Mouse (Mus musculus) liver, adult 2 months (tissue): ENCODE measurements around the gene Clec16a. TPM values are rescaled to one million over a fixed set of nuclear protein-coding genes. Genes with fewer than 3 reads are reported as not detected.

Source experiments
- DNase-seq: peaks from one replicate; pipeline ENCODE4 v3.0.0-alpha.2; 2011; ENCODE audit warnings: low read depth, low spot score; ENCODE audit errors: extremely low read depth
- H3K27ac ChIP-seq: fragments of 200-500 bp; replicated peaks from 2 replicates; pipeline ENCODE4 v1.5.1; 2012; ENCODE audit warnings: low read depth, mild to moderate bottlenecking, control low read depth, inconsistent platforms, low read length; ENCODE audit not compliant: insufficient read depth
- H3K27me3 ChIP-seq: fragments of 200-500 bp; 2 replicates; pipeline ENCODE4 v1.6.1; 2012; ENCODE audit warnings: mild to moderate bottlenecking, moderate library complexity, low read length, inconsistent platforms; ENCODE audit not compliant: control insufficient read depth, insufficient read depth
- H3K36me3 ChIP-seq: fragments of 200-500 bp; 2 replicates; pipeline ENCODE4 v1.6.1; 2012; ENCODE audit warnings: low read length, inconsistent platforms; ENCODE audit not compliant: control insufficient read depth, insufficient read depth
- H3K4me1 ChIP-seq: fragments of 200-500 bp; 2 replicates; pipeline ENCODE4 v1.6.1; 2011; ENCODE audit warnings: low read length; ENCODE audit not compliant: control insufficient read depth, insufficient read depth
- H3K4me3 ChIP-seq: fragments of 200-500 bp; 2 replicates; pipeline ENCODE4 v1.5.1; 2011; ENCODE audit warnings: low read depth, mild to moderate bottlenecking, control low read depth, low read length, moderate library complexity; ENCODE audit not compliant: insufficient read depth
- H3K79me2 ChIP-seq: fragments of 200-500 bp; 2 replicates; pipeline ENCODE4 v1.6.1; 2012; ENCODE audit warnings: inconsistent platforms, mild to moderate bottlenecking, low read length, moderate library complexity; ENCODE audit not compliant: control insufficient read depth, insufficient read depth
- H3K9ac ChIP-seq: fragments of 200-500 bp; 2 replicates; pipeline ENCODE4 v1.6.1; 2012; ENCODE audit warnings: low read depth, mild to moderate bottlenecking, control low read depth, inconsistent platforms, low read length
- CTCF ChIP-seq: fragments of 200-500 bp; IDR thresholded peaks from 2 replicates; pipeline ENCODE4 v1.5.1; 2011; ENCODE audit warnings: low read depth, low read length, control low read depth
- POLR2A ChIP-seq: fragments of 200-500 bp; IDR thresholded peaks from 2 replicates; pipeline ENCODE4 v1.6.1; 2011; ENCODE audit warnings: low read length, control low read depth; ENCODE audit not compliant: insufficient read depth; ENCODE audit errors: extremely low read depth
- WGBS: fragments of 180-500 bp; shearing (Covaris S2); methylation state at CpG from one replicate; pipeline ENCODE4 v1.1.7; 2018; 5-methylcytosine and 5-hydroxymethylcytosine counted together
- polyA plus RNA-seq: library from polyadenylated mRNA; depleted of rRNA; stranded (reverse); fragments of >200 nt; gene quantifications from 2 replicates; pipeline ENCODE4 v1.2.3, GENCODE M21; 2012
- total RNA-seq: library from RNA; depleted of rRNA; stranded (reverse); fragments of >200 nt; gene quantifications from 2 replicates; pipeline ENCODE4 v1.2.3, GENCODE M21; 2014

Clec16a gene
- total and polyA plus RNA-seq, 2 experiments: 9.8 to 11.6 TPM

- TF ChIP-seq CTCF (no peak), POLR2A (no peak)
- Histone ChIP-seq H3K9ac (no peak overlapping the region), H3K36me3 (no peaks in the 10 kb centered on the region), H3K4me1 (no peaks in the 10 kb centered on the region), H3K27me3 (no peaks in the 10 kb centered on the region), H3K4me3 (no peak overlapping the region), H3K27ac (no peak overlapping the region), H3K79me2 (no peaks in the 10 kb centered on the region)
- 93% methylated on average over 1 of the region's 1 CpGs for WGBS
- DNase-seq: no peak
Measured at GRCm38 (mm10) chr16:10705396-10705795, 160.3 kb downstream of the Clec16a start.

DNA sequence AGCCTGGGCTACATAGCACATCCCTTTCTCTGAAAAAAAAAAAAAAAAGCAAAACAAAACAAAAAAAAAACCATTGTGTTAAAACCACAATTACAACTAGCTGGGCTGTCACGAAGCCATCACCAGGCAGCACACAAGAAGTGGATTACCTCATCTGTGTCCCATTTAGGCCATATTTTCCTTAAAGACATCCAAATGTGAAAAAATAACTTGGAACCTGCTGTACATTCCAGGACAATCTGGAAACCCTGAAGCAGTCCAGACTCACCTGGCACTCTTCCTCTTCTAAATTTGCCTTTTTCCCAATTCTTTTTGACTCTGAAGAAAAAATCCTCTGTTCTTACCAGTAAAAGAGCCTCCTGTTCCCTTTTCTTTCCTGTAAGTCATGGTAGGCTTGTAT is 166.4 kb downstream of the Clec16a start:
- Histone ChIP-seq H3K79me2 (no peaks in the 10 kb centered on the region), H3K36me3 (no peaks in the 10 kb centered on the region), H3K4me1 (peaks cover 6% of the 10 kb centered on the region), H3K9ac (no peak overlapping the region), H3K27me3 (no peaks in the 10 kb centered on the region), H3K4me3 (no peak overlapping the region), H3K27ac (no peak overlapping the region)
- DNase-seq: no peak
- TF ChIP-seq POLR2A (no peak), CTCF (no peak)
- WGBS: 96% methylated on average over 1 of the region's 1 CpGs

- 50% methylated on average over 2 of the region's 2 CpGs for WGBS
- Histone ChIP-seq H3K9ac (no peak overlapping the region), H3K4me3 (no peak overlapping the region), H3K4me1 (peaks cover 6% of the 10 kb centered on the region), H3K27ac (no peak overlapping the region), H3K36me3 (no peaks in the 10 kb centered on the region), H3K27me3 (no peaks in the 10 kb centered on the region), H3K79me2 (no peaks in the 10 kb centered on the region)
- DNase-seq: no peak
- TF ChIP-seq POLR2A (no peak), CTCF (no peak)
Measured at GRCm38 (mm10) chr16:10713041-10713440, 167.9 kb downstream of the Clec16a start.

DNA sequence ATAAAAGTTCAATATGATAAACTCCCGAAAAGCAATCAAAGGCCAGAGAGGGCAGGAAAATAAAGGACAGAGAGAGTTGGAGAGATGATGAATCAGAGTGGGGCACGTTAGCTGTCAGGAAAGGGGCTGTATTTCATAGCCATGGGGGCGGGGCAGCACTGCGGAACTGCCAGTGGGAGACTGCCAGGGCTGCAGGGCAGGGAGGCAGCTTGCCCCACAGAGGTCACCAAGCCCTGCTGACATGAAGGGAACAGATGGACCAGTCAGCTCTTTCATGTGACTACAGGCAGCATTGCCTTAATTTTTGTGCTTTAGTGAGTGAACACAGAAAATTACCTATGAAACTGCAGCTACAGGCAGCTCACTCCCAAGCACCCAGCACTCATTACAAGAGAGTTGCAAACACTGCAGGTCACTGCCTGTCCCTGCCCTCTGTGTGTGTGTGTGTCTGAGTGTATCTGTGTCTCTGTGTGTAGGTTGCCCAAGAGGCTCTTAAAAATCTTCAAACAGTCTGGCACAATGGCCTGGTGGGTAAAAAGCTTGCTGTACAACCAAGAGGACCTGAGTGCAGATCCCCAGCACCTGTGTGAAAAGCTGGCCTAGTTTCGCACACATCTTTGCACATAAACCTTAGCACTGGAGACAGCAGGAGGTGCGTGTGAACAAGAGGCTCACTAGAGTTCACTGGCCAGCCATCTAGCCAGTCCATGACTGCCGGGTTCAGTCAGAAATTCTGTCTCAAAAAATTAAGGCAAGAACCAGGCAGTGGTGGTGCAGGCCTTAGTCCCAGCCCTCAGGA is 168.5 kb downstream of the Clec16a start:
- Histone ChIP-seq H3K27ac (no peak overlapping the region), H3K4me1 (peaks cover 6% of the 10 kb centered on the region), H3K27me3 (no peaks in the 10 kb centered on the region), H3K9ac (no peak overlapping the region), H3K4me3 (no peak overlapping the region), H3K36me3 (no peaks in the 10 kb centered on the region), H3K79me2 (no peaks in the 10 kb centered on the region)
- peak; percentile 38 for DNase-seq
- 47% methylated on average over 7 of the region's 7 CpGs for WGBS
- TF ChIP-seq CTCF (no peak), POLR2A (no peak)

DNA sequence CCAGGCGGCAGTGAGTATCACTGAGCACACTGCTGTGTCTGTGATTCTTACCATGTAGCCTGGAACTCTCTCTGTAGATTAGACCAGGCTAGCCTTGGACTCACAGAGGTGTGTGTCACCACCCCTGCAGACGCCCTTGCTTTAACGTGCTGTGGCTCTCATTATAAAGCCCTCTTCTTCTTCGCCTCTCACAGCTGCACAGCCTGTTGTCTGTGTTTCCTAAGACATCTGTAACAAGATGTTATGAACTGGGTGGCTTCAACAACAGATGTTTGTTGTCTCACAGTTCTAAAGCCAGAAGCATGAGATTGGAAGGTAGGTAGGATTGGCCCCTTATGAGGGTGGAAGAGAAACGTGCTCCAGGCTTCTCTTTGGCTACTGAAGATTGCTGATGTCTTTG is 170.1 kb downstream of the Clec16a start:
- Histone ChIP-seq H3K4me3 (no peak overlapping the region), H3K4me1 (peaks cover 6% of the 10 kb centered on the region), H3K27me3 (no peaks in the 10 kb centered on the region), H3K9ac (no peak overlapping the region), H3K27ac (no peak overlapping the region), H3K79me2 (no peaks in the 10 kb centered on the region), H3K36me3 (no peaks in the 10 kb centered on the region)
- 97% methylated on average over 5 of the region's 5 CpGs for WGBS
- TF ChIP-seq CTCF (no peak), POLR2A (no peak)
- DNase-seq: no peak

GRCm38 (mm10) chr16:10715632-10716031 is 170.5 kb downstream of the Clec16a start:
- no peak overlapping the region for H3K27ac ChIP-seq
- no peaks in the 10 kb centered on the region for H3K27me3 ChIP-seq
- H3K9ac ChIP-seq: no peak overlapping the region
- no peak for DNase-seq
- TF ChIP-seq POLR2A: no peak
- H3K4me1 ChIP-seq: peaks cover 6% of the 10 kb centered on the region
- no peaks in the 10 kb centered on the region for H3K36me3 ChIP-seq
- 96% methylated on average over 2 of the region's 2 CpGs for WGBS
- H3K4me3 ChIP-seq: no peak overlapping the region
- no peaks in the 10 kb centered on the region for H3K79me2 ChIP-seq
